Mouse (Mus musculus): Measurements from ENCODE around the gene Naif1.

Gene Naif1

DNA sequence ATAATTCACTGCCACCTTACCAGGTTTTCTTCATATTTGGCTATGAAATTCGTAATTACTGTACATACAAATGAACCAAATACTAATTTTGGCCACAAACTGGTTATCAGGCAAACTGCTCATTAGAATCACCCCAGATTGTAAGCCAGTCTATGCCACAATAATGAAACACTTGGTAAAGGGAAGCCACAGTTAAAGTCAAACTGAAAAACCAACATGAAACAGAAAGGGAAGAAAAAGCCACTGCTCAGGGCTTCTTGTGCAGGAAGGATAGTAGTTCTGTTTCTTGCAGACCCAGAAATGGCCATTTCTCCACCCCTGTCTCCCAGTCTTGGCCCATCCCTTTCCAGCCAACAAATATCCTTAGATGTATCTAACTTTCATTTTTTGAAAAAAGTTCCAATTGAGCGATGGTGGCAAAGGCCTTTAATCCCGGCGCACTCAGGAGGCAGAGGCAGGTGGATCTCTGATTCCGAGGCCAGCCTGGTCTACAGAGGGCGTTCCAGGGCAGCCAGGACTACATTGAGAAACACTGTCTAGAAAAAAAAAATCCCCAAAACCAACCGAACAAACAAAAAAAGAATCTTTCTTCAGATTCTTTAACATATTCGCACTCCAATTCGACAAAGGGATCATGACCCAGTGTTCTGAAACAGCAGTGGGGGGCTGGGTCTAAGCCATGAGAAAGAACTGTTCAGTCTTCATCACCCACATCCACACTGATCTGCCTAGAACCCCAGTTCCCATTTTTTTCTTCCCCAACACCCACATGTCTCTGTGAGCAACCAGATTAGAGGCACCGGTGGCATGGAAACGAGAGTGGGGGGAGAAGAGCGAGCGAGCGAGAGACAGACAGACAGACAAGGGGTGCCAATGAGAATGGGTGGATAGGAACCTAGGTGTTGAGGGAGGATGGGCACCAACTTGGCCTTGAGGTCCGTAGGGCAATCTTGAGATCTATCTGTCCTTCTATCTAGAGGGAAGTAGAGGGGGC is at the start of gene Naif1:
TSS of gene Naif1 (plus strand) at position 697 of the 994 bp plus-strand sequence.
- in situ Hi-C loops (cut with MboI, MseI) = no loop called here

- in situ Hi-C loops (cut with MboI, MseI) = loop anchor here (5.0 kb wide), 1 partner anchor 83 kb away; no protein-coding TSS in a partner anchor
Measured at GRCm38 (mm10) chr2:32404663-32405062, 45.6 kb upstream of the Naif1 start.

DNA sequence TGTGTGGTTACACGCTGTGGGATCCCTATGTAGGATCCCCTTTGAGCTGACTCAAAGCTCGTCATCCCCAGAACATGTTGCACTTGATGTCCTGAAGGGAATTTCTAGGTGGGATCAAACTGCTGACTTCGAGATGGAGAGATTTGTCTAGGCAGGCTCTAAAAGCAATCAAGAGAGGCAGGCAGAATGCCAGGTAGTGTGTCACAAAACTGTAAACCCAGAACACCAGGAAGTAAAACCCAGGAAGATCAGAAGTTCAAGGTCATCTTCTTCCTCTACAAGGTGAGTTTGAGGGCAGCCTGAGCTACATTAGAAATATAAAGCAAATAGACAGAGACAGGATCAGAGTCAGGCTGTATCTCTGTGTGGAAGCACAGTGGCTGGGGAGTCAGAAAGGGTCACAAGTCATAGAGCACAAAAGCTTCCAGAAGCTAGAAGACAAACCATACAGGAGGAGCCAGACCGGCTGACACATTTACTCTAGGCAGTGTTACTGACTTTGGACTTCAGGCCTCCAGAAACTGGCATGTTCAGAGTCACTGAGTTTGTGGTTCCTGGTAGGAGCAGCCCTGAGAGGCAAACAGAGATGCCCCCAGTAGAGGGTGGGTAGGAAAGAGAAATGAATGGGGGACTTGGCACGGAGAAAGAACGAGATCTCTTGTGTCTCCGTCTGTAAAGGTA is 43.0 kb upstream of the Naif1 start:
- in situ Hi-C loops (cut with MboI, MseI) = no loop called here

- in situ Hi-C loops (cut with MboI, MseI) = no loop called here
Measured at GRCm38 (mm10) chr2:32408429-32409424, 41.5 kb upstream of the Naif1 start.

- in situ Hi-C loops (cut with MboI, MseI) = no loop called here
Measured at GRCm38 (mm10) chr2:32411407-32411806, 38.9 kb upstream of the Naif1 start.

DNA sequence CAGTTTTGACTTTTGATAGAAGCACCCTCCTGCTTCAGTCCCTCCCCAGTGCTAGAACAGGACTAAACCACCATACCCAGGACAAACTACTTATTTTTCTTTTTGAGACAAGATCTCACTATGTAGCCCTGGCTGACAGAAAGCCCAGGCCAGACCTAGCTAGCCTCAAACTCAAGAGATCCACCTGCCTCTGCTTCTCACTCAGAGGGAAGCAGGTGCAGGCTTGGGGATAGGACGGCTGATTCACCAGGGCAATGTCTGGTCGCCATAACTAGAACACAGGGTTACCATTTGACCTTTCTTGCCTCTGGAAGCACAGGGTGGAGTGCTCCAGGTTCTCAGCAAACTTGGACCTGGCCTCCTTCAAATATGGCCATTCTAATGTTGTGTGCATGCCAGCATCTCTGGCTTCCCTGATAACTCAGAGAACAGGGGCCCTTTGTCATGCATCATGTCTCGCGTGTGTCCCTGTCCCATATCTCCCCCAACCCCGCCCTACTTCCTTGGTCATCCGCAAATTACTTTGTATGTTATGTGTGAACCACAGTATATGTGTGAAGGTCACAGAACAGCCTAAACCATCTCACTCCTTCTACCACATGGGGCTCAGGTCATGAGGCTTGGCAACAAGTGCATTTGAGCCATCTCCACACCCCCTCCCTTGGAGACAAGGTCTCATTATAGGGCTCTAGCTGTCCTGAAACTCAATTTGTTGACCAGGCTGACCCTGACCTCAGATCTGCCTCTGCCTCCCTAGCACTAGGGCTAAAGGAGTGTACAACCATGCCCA is 37.3 kb upstream of the Naif1 start:
- in situ Hi-C loops (cut with MboI, MseI) = no loop called here

DNA sequence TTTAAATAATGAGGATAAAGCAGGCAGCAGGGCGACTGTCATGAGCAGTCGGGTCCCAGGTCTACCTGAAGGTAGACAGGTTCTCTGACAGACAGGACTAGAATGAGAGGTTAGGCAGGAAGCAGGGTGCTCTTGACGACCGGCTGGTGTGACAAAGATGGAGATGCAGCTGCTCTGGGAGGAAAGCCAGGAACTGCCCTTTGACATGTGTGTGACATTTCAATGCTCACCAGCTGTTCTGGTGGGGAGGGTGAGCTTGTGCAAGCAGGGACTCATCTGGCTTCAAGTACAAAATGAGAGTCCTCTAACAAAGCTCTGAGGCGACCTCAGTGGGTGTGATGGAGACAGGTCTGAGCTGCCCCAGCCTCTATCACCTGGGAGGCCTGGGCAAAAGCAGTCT is 36.3 kb upstream of the Naif1 start:
- in situ Hi-C loops (cut with MboI, MseI) = no loop called here

- in situ Hi-C loops (cut with MboI, MseI) = loop anchor here (5.0 kb wide), 1 partner anchor 146 kb away; no protein-coding TSS in a partner anchor
Measured at GRCm38 (mm10) chr2:32415801-32416200, 34.5 kb upstream of the Naif1 start.

DNA sequence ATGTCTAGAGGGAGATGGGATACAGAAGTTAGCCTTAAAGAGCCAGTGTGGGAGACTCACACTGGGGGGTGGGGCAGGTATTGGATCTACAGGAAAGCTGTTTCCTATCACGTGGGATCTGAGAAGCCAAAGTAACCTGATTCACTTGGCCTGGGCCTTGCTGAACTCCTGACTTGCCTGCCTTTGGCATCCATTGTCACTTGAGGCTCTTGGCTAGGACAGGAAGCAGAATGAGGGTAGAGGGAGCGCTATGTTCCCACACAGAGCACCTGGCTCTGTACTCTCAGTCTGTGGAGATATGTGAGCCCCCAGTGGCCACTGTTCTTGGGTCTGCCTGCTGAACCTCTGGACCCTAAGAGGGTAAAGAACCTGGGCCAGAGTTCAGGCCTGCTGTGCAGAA is 33.7 kb upstream of the Naif1 start:
- in situ Hi-C loops (cut with MboI, MseI) = loop anchor here (5.0 kb wide), 1 partner anchor 146 kb away; no protein-coding TSS in a partner anchor

DNA sequence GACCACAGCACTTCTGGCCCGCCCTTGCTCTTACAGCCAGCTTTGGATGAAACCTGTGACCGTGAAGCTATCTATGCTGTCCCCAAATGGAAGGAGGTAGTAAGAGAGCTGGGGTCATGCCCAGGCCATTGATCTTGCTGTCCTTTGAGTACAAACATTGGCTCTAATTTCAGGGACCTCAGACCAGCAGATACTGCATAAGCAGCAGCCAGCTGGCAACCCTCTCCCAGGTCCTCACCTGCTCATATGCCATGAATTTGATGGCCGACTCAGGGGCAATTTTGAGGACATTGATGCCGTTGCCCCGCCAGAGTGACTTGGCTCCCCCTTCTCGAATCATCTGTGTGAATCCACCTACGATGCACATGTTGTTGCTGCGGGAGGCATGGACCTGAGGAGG is 32.8 kb upstream of the Naif1 start:
- in situ Hi-C loops (cut with MboI, MseI) = loop anchor here (5.0 kb wide), 1 partner anchor 145 kb away; no protein-coding TSS in a partner anchor

DNA sequence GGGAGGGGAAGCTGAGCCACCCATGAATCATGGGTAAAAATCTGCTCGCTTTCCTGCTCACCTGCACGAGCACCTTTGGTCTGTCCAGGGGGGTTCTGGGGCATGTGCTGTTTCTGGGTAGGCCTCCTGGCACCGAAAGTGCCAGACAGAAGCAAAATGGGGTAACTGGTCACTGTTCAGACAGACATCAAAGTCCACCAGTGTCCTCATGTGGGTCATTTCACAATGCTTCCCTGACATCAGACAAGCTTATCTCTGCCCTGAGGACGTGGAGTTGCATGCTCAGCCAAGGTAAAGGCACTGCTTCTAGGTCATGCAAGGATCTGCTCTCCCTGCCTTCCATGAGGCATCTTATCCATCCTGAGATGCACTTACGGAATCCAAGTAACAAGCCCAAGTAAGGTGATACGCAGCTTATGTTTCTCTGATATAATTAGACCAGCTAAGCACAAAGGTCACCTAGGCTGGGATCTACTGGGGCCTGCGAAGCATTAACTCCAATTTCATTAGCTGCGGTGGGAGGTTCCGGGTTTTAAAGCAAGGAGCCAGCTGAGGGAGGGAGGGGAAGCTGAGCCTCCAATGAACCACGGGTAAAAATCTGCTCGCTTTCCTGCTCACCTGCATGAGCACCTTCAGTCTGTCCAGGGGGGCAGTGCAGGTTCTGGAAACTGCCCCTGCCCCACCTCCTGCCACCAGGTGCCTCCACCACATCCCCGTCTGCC is 31.7 kb upstream of the Naif1 start:
- in situ Hi-C loops (cut with MboI, MseI) = loop anchor here (5.0 kb wide), 1 partner anchor 144 kb away; no protein-coding TSS in a partner anchor

DNA sequence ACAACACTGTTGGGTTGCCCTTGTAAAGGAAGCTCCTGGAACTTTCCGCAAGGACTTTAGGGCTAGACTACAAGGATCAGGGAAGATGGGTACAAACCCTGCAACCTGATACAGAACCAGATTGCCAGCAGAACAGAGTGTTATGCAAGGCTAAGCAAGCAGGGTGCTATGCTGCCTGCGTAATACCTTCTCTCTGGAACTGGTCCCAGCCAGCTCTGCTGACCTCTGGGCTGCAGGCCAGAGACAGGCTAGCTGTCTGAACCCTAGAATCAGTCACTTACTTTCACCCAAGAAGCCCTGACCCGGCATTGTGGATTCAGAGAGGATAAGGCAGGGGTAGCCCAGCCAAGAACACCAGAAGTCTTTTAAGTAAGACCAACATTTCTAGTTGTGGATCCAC is 30.9 kb upstream of the Naif1 start:
- in situ Hi-C loops (cut with MboI, MseI) = loop anchor here (5.0 kb wide), 1 partner anchor 143 kb away; no protein-coding TSS in a partner anchor

DNA sequence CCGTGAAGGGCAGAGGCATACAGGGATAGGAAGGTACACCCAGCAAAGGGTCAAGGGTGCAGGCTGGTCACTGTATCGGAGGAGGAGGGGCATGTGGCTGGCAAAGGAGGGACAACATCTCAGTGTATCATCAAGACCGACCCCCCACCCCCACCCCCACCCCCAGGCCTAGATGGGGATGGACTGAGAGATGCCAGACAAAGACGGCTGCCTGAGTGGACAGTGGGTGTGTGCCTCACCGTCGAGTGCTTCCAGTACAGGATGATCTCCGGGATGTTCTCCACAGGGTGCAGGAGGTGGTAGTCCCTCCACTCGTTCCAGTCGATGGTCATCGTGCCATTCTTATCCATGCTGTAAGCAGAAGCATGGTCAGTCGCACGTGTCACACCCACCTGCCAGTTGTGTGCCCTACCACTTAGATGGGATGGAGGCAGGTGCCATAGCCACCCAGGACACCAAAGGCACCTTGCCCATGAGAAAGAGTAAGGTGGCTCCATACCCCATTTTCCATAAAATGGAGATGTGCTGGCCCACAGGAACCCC is 30.1 kb upstream of the Naif1 start:
- in situ Hi-C loops (cut with MboI, MseI) = no loop called here

- in situ Hi-C loops (cut with MboI, MseI) = no loop called here
Measured at GRCm38 (mm10) chr2:32420647-32421046, 29.6 kb upstream of the Naif1 start.

GRCm38 (mm10) chr2:32421851-32422251 is 28.4 kb upstream of the Naif1 start:
- in situ Hi-C loops (cut with MboI, MseI) = no loop called here

DNA sequence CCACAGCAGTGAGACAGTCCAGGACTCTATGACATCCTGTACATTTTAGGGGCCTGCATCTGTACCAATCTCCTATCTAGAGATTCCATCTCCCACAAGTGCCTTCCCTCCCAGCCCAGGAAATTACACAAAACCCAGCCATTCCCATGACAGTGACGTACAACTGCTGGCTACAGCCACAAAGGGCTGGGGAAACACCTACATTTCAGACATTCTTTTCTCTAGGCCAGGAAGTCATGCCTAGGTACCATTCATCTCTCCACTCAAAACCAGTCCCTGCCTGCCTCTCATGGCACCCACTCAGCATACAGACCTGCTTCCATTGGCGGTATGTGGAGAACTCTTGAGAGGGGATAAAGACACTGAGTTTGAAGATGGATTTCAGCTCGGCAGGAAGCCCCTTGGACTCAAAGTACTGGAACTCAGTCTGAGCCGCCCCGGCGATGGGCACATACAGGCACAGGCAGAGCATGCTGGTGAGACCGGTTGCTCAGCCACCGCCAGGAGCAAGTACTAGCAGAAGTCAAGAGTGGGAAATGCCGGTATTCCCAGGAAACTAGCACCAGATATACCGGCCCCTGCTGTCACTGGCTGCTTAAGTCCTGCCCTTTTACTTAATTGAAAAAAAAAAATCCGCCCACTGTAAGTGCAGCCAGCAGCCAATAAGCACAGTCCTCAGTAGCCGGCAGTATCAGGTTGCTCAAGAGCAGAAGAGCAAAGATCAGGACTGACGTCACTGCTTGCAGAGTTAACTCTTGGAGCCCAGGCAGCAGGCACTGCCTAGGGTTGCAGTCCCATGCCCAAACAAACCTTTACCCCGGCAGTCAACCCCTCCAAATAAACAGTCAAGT is 26.6 kb upstream of the Naif1 start:
- in situ Hi-C loops (cut with MboI, MseI) = no loop called here

- in situ Hi-C loops (cut with MboI, MseI) = no loop called here
Measured at GRCm38 (mm10) chr2:32424796-32425195, 25.5 kb upstream of the Naif1 start.

DNA sequence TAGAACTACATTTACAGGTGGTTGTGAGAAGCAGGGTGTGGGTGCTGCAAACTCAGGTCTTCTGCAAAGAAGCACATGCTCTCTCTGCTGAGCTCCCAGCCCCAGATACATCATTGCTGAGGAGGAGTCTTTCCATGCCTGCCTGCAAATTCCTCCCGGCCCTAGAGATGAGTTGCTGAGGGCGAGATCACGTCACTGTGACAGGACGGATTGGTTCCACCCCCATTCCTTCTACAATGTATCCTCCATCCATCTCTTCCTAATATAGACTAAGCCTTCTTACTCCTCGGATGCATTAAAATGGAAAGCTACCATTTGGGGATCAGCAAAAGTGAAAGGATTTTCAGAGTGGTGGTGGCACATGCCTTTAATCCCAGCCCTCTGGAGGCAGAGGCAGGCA is 24.7 kb upstream of the Naif1 start:
- in situ Hi-C loops (cut with MboI, MseI) = no loop called here
